Mouse (Mus musculus) ES-E14 (cell line): ENCODE data around the gene Dexi. TPM values are rescaled to one million over a fixed set of nuclear protein-coding genes. Genes with fewer than 3 reads are reported as not detected.

Experiments
- DNase-seq: peaks from one replicate; pipeline ENCODE4 v3.0.0-alpha.2; 2013; ENCODE audit warnings: low read depth, low spot score
- H3K27ac ChIP-seq: 2 replicates; pipeline ENCODE4 v1.5.1; 2012; ENCODE audit warnings: low read depth, mild to moderate bottlenecking, low read length, moderate library complexity, mixed read lengths; ENCODE audit not compliant: poor library complexity, insufficient read depth, severe bottlenecking
- H3K36me3 ChIP-seq: 2 replicates; pipeline ENCODE4 v1.6.1; 2012; ENCODE audit warnings: mild to moderate bottlenecking, low read length, moderate library complexity, mixed read lengths; ENCODE audit not compliant: control insufficient read depth, poor library complexity, insufficient read depth, severe bottlenecking
- H3K4me1 ChIP-seq, 2 experiments: fragments of 150-350 bp in 1 of 2; sonication (generic) in 1 of 2; 2 replicates each; pipeline ENCODE4 v1.6.1; 2012; ENCODE audit warnings: low read length in 2 of 2, mild to moderate bottlenecking in 1 of 2, mixed read lengths in 1 of 2; ENCODE audit not compliant: control insufficient read depth in 2 of 2, insufficient read depth in 2 of 2, poor library complexity in 1 of 2
- H3K4me3 ChIP-seq, 2 experiments: fragments of 150-350 bp in 1 of 2; sonication (generic) in 1 of 2; 2 replicates each; pipeline ENCODE4 v1.5.1; 2012; ENCODE audit warnings: low read length in 2 of 2, low read depth in 1 of 2, mild to moderate bottlenecking in 1 of 2, mixed read lengths in 1 of 2; ENCODE audit not compliant: insufficient read depth in 1 of 2, poor library complexity in 1 of 2, severe bottlenecking in 1 of 2
- H3K9ac ChIP-seq: 2 replicates; pipeline ENCODE4 v1.6.1; 2012; ENCODE audit warnings: low read depth, mild to moderate bottlenecking, low read length, mixed read lengths; ENCODE audit not compliant: poor library complexity, insufficient read depth, severe bottlenecking
- H3K9me3 ChIP-seq: fragments of 150-350 bp; sonication (generic); 2 replicates; pipeline ENCODE4 v1.6.1; 2012; ENCODE audit warnings: low read depth, mild to moderate bottlenecking, low read length; ENCODE audit not compliant: control insufficient read depth, insufficient read depth
- CHD2 ChIP-seq: IDR thresholded peaks from 2 replicates; pipeline ENCODE4 v1.6.1; 2014; ENCODE audit warnings: mild to moderate bottlenecking, low read depth, low read length, inconsistent platforms
- HCFC1 ChIP-seq: IDR thresholded peaks from 2 replicates; pipeline ENCODE4 v1.6.1; 2012; ENCODE audit warnings: low read length, inconsistent platforms, borderline replicate concordance; ENCODE audit not compliant: insufficient read depth
- MAFK ChIP-seq: IDR thresholded peaks from 2 replicates; pipeline ENCODE4 v1.6.1; 2014; ENCODE audit warnings: mild to moderate bottlenecking, low read depth, low read length, inconsistent platforms; ENCODE audit not compliant: insufficient read depth
- ZC3H11A ChIP-seq: IDR thresholded peaks from 2 replicates; pipeline ENCODE4 v1.6.1; 2012; ENCODE audit warnings: low read depth, mild to moderate bottlenecking, inconsistent platforms, low read length, borderline replicate concordance
- ZNF384 ChIP-seq: IDR thresholded peaks from 2 replicates; pipeline ENCODE4 v1.6.1; 2012; ENCODE audit warnings: low read depth, low read length, inconsistent platforms
- in situ Hi-C, 2 experiments: fragments of 600-800 bp; cut with MboI; formaldehyde crosslinking; loops; one replicate each; pipeline ENCODE4 v1.15.1; 2025; ENCODE audit warnings: low sequenced_read_pairs in 2 of 2, inconsistent platforms in 1 of 2; ENCODE audit not compliant: unreplicated experiment in 2 of 2
- total RNA-seq: library from RNA; depleted of rRNA; stranded (reverse); fragments of 300-350 nt; gene quantifications from 2 replicates; pipeline ENCODE4 v1.2.3, GENCODE M21; 2012

The Dexi gene
- total RNA-seq, 1 experiment = 5.8 TPM

GRCm38 (mm10) chr16:10465011-10465681 lies 77.7 kb downstream of the Dexi start:
- H3K9me3 ChIP-seq = no peaks in the 10 kb centered on the region
- H3K9ac ChIP-seq = no peak overlapping the region
- no peak overlapping the region for H3K4me3 ChIP-seq
- in situ Hi-C loops = no loop called here
- H3K27ac ChIP-seq = no peak overlapping the region
- H3K36me3 ChIP-seq = no peaks in the 10 kb centered on the region
- H3K4me1 ChIP-seq = peaks cover 0 to 3% of the 10 kb centered on the region in 2 experiments; a peak in 1 of 4 replicates
- no peak for DNase-seq
- no peak for TF ChIP-seq CHD2
- no peak for TF ChIP-seq ZC3H11A
- TF ChIP-seq HCFC1 = no peak
- no peak for TF ChIP-seq MAFK
- no peak for TF ChIP-seq ZNF384

- in situ Hi-C loops = no loop called here
- H3K9ac ChIP-seq = no peak overlapping the region
- H3K27ac ChIP-seq = no peak overlapping the region
- TF ChIP-seq MAFK = no peak
- TF ChIP-seq CHD2 = no peak
- TF ChIP-seq ZC3H11A = no peak
- no peak for TF ChIP-seq ZNF384
- TF ChIP-seq HCFC1 = no peak
- no peak for DNase-seq
- H3K36me3 ChIP-seq = no peaks in the 10 kb centered on the region
- H3K4me3 ChIP-seq = no peak overlapping the region
- peaks cover 0 to 3% of the 10 kb centered on the region in 2 experiments; a peak in 1 of 4 replicates for H3K4me1 ChIP-seq
- no peaks in the 10 kb centered on the region for H3K9me3 ChIP-seq
Measured at GRCm38 (mm10) chr16:10461178-10461577, 81.7 kb downstream of the Dexi start.

- H3K36me3 ChIP-seq = no peaks in the 10 kb centered on the region
- no peak overlapping the region for H3K4me3 ChIP-seq
- in situ Hi-C loops = no loop called here
- peaks cover 0 to 3% of the 10 kb centered on the region in 2 experiments; a peak in 1 of 4 replicates for H3K4me1 ChIP-seq
- TF ChIP-seq ZC3H11A = no peak
- no peak for TF ChIP-seq HCFC1
- no peak for TF ChIP-seq ZNF384
- TF ChIP-seq MAFK = no peak
- no peak for TF ChIP-seq CHD2
- H3K9ac ChIP-seq = no peak overlapping the region
- H3K27ac ChIP-seq = no peak overlapping the region
- DNase-seq = no peak
- H3K9me3 ChIP-seq = no peaks in the 10 kb centered on the region
Measured at GRCm38 (mm10) chr16:10460188-10460587, 82.7 kb downstream of the Dexi start.

GRCm38 (mm10) chr16:10454583-10454974 lies 88.3 kb downstream of the Dexi start:
- H3K27ac ChIP-seq = no peak overlapping the region
- H3K9ac ChIP-seq = no peak overlapping the region
- in situ Hi-C loops = no loop called here
- TF ChIP-seq CHD2 (no peak), ZC3H11A (no peak), MAFK (no peak), ZNF384 (no peak), HCFC1 (no peak)
- H3K36me3 ChIP-seq = no peaks in the 10 kb centered on the region
- no peaks in the 10 kb centered on the region for H3K9me3 ChIP-seq
- H3K4me1 ChIP-seq = no peaks in the 10 kb centered on the region
- no peak overlapping the region for H3K4me3 ChIP-seq
- DNase-seq = no peak
